ENCODE assay signal across 26 mouse cellular contexts in genomic region chr8:48026796-48027195, GRCm38 (mm10).
"Had no signal": no experiment of that assay in that cellular context is flagged by ENCODE, and none has a peak within 500 bp of the region (broad histone marks: within the 10 kb centered on the region; RNA-seq: fewer than 3 reads in every experiment).

No protein-coding gene starts in this region.

- H3K36me3 ChIP-seq: embryonic facial prominence, embryonic 10.5 days; embryonic facial prominence, embryonic 12.5 days; embryonic facial prominence, embryonic 13.5 days; embryonic facial prominence, embryonic 15.5 days; forebrain, embryonic 12.5 days; forebrain, embryonic 15.5 days; heart, embryonic 10.5 days had no signal

- DNase-seq: cerebellum, adult 8-10 months; cerebellum, adult 9-10 months; cerebellum, adult 9-11 months; cerebellum, postnatal 10 days; cerebellum, postnatal 14 days; cerebellum, postnatal 25 days; cerebellum, postnatal 36 days; embryo, embryonic 11 days; forebrain, postnatal 0 days; gastrocnemius, adult 2 months; gastrocnemius, postnatal 10 days; gastrocnemius, postnatal 14 days; gastrocnemius, postnatal 25 days; gastrocnemius, postnatal 36 days; heart, adult 11 months; heart, adult 2 months had no signal

- H3K4me3 ChIP-seq: embryonic facial prominence, embryonic 10.5 days; embryonic facial prominence, embryonic 12.5 days; embryonic facial prominence, embryonic 13.5 days; embryonic facial prominence, embryonic 15.5 days; erythroblast, embryonic 14.5 days; forebrain, embryonic 12.5 days; forebrain, embryonic 13.5 days; forebrain, embryonic 15.5 days; gastrocnemius, adult 2 months; heart, adult 2 months; heart, embryonic 10.5 days had no signal

- H3K9me3 ChIP-seq: embryonic facial prominence, embryonic 12.5 days; embryonic facial prominence, embryonic 13.5 days; embryonic facial prominence, embryonic 15.5 days; forebrain, embryonic 15.5 days; heart, embryonic 10.5 days had no signal

- H3K4me2 ChIP-seq: embryonic facial prominence, embryonic 12.5 days; embryonic facial prominence, embryonic 13.5 days; embryonic facial prominence, embryonic 15.5 days; forebrain, embryonic 12.5 days; forebrain, embryonic 13.5 days; forebrain, embryonic 15.5 days had no signal

- H3K4me1 ChIP-seq: embryonic facial prominence, embryonic 12.5 days; embryonic facial prominence, embryonic 13.5 days; embryonic facial prominence, embryonic 15.5 days; forebrain, embryonic 12.5 days; heart, embryonic 10.5 days had no signal

- H3K27ac ChIP-seq: embryonic facial prominence, embryonic 10.5 days; embryonic facial prominence, embryonic 12.5 days; embryonic facial prominence, embryonic 13.5 days; embryonic facial prominence, embryonic 15.5 days; forebrain, embryonic 12.5 days; forebrain, embryonic 13.5 days; forebrain, embryonic 15.5 days; gastrocnemius, adult 2 months; heart, adult 2 months; heart, embryonic 10.5 days had no signal

- ATAC-seq: forebrain, embryonic 13.5 days; forebrain, embryonic 15.5 days; forebrain, embryonic 16.5 days; forebrain, postnatal 0 days had no signal

- H3K9ac ChIP-seq: embryonic facial prominence, embryonic 12.5 days; embryonic facial prominence, embryonic 13.5 days; embryonic facial prominence, embryonic 15.5 days; forebrain, embryonic 12.5 days; forebrain, embryonic 13.5 days; forebrain, embryonic 15.5 days; forebrain, postnatal 0 days had no signal

- H3K27me3 ChIP-seq: embryonic facial prominence, embryonic 12.5 days; embryonic facial prominence, embryonic 13.5 days; embryonic facial prominence, embryonic 15.5 days; forebrain, embryonic 12.5 days; forebrain, embryonic 13.5 days; forebrain, embryonic 15.5 days had no signal
